Mouse (Mus musculus) c-Kit-positive CD71-positive TER-119-negative erythroid progenitor cells, embryonic 14.5 days (primary cell): Measurements from ENCODE around the gene Saal1.
"Not testable (repeated sequence)": the region's sequence is repeated elsewhere in the genome, so short reads cannot be mapped to it uniquely, and the experiment has no call there.

ENCODE experiments used
- DNase-seq: peaks from one replicate; pipeline ENCODE4 v3.0.0-alpha.2; 2013; ENCODE audit warnings: low read depth

Gene Saal1

DNA sequence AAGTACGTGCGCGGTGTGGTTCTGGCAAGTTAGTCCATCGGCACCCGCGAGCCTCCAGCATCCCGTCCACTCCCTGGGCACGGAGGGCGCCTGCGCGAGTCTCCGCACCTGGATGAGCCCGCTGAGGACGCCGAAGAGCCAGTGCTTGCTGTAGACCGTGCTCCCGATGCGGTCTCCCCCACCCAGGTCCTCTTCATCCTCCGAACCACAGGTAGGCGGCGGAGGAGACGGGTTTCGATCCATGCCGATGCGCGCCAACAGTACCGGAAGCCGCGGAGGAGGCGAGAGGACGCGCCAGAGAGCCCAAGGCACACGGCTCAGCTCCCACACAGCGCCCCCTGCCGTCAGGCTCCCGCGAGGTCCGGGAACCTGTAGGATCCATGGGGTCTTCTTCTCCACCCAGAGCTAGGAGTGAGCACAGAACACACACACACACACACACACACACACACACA is at the start of gene Saal1:
Gene Saal1, minus strand, starts transcription at position 291 of the 455 bp plus-strand sequence.
- peak; percentile 84 for DNase-seq

DNA sequence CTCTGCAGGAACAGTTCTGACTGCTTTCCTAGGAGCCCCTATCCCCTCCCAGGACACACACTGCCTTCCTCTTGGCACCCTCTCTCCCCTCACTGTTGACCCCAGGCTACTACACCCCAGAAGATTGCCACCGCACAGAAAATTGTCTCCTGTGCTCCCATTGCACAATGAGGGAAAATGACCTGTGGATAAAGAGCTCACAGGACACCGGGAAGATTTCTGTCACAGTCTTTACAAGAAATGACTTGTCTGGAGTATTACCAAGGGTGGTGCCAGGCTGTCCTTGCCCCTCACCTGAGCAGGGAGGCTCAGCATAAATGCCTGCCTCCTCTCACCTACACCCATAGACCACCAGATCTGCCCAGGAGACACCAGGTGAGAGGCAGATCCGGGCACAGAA is 41.0 kb upstream of the Saal1 start, which contains the start of gene Saa2:
Gene Saa2, plus strand, starts transcription at position 301 of the 400 bp plus-strand sequence.
- DNase-seq: no peak

DNA sequence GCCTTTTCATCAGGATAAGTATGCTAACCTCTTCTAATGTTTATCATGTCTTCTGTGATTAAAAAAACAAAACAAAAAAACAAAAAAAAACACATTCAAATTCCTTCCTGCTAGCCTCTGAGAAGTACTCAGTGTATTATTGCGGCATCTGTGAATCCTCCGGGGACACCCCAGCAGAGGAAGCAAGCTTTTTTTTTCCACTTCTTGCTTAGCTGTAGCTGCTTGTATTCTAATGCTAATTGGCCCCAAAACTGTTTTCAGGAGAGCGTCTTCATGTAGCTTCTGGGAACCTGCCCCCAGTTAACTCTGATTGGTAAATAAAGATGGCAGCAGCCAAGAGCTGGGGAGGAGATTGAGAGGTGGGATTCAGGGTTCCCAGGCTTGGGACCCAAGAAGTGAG is 38.0 kb upstream of the Saal1 start:
- no peak for DNase-seq

DNA sequence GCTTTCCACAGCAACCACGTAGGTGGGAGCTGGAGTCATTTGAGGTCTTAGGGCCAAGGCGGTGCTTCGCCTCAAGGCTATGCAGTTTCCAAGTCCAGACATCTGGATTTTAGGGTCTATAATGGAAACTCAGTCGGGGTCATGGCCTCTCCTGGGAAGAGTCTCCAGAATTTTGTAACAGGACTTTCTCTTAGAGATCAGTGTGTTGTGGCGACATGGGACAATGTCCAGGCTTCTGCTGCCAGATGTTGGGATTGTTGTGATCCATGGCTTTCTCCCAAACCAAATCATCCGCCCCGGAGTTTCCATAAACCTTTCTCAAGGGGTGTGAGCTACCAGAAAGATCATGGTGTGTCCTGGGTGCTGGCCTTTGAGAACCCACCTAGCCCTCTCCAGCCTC is 35.9 kb upstream of the Saal1 start:
- no peak for DNase-seq

DNA sequence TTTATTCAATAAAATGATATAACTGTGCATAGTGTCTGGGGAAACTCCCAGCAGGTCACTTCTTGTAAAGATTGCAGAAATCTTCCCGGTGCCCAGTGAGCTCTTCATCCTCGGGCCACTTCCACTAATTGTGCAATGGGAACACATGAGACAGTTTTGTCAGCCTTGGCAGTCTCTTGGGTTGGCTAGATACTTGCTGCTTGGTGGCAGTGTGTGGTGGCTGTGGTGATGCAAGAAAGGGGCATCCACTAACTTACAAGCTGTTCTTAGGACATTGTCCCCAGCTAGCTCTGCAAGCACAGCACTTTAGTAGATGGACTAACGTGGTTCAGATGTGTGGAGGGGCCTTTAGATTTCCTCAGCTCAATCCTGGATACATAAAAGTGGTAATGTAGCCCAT is 35.3 kb upstream of the Saal1 start:
- DNase-seq: no peak

DNA sequence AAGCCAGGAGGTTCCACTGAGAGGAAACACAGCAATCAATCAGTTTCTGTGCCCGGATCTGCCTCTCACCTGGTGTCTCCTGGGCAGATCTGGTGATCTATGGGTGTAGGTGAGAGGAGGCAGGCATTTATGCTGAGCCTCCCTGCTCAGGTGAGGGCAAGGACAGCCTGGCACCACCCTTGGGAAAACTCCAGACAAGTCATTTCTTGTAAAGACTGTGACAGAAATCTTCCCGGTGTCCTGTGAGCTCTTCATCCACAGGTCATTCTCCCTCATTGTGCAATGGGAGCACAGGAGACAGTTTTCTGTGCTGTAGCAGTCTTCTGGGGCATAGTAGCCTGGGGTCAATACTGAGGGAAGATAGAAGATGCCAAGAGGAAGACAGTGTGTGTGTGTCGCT is 32.4 kb upstream of the Saal1 start, which contains the start of gene Saa1:
Gene Saa1, minus strand, starts transcription at position 101 of the 400 bp plus-strand sequence.
- DNase-seq: not testable (repeated sequence)

DNA sequence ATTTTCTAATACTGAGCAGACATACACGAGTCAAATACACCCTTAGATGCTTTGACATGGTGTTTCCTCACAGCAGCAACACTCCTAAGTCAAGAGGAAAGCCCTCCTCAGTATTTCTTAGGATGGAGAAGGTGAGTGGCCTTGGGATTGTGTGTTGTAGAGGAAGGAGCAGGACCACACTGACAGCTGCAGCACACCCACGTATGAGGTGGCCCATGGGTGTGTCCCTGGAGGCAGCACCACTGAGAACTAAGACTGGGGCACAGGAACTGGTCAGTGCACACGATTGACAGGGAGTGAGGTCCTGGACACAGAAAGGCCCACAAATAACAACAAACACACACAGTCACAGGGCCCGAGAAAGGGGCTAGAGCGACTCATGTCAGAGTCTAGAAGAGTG is 29.6 kb upstream of the Saal1 start:
- DNase-seq: not testable (repeated sequence)

DNA sequence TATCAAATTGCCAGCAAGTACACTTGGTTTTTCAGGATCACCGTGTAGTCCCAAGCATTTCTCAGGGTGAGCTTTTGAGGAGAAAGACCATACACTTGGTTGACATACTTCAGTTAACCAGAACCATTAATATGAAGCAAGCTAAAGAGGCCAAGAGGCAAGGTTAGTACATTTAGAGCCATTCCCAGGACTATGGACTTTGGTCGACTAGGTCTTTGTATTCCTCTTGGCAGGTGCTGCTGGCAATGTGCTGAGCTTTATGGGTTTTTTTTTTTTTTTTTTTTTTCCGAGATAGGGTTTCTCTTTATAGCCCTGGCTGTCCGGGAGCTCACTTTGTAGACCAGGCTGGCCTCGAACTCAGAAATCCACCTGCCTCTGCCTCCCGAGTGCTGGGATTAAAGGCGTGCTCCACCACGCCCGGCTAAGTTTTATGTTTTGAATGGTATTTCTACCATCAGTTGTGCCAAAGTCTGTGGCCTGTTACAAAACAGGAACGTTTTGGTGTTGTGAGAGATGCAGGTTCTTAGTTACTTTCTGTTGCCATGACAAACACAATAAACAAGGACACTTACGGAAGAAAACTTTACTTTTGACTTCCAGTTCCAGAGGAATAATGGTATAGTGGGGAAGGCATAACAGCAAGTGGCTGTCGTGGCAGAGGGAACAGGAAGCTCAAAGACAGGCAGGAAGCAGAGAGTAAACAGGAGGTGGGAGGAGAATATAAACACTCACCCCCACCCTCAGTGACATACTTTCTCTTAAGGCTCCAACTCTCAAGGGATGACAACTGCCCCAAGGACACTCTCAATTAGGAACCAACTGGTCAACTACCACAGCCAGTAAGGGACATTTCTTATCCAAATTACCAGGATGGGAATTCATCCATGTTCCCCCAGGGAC is 28.3 kb upstream of the Saal1 start:
- no peak for DNase-seq

DNA sequence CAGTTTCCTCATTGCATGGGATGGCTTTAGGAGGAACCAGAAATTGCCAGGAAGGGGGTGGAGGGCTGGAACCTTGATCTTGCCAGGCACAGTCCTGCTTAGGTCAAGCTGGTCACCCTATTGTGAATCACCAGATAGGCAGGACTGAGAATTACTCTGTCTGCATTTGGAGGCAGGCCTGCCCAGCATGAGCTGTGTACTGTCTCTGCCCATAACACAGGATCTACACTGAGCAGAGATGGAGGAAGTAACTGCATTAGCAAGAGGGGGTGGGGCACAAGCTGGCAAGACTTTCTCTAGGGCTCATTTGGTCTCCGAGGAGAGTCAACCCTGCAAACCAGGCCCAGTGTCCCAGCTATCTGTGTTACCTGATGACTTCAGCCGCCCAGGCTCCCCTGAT is 24.5 kb upstream of the Saal1 start:
- DNase-seq: no peak

DNA sequence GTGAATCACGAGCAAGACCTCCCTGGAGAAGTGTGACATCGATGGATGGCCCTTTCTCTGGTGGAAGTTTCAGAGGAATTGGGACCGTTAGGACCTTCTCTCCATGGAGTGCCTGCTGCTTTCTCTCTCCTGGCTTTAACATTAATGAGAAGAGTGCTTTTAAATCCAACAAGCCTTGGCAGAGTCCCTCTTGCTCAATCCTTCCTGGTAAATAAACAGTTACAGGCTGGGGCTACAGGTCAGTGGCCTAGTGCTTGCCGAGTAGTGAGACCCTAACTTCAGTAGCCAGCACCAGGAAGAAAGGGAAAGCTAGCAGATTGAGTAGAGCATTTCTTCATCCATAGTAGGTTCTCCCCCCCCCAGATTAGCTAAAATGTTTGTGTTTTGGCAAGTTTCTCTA is 22.0 kb upstream of the Saal1 start, which contains the start of gene Saa4:
Gene Saa4, minus strand, starts transcription at position 146 of the 400 bp plus-strand sequence.
- no peak for DNase-seq

DNA sequence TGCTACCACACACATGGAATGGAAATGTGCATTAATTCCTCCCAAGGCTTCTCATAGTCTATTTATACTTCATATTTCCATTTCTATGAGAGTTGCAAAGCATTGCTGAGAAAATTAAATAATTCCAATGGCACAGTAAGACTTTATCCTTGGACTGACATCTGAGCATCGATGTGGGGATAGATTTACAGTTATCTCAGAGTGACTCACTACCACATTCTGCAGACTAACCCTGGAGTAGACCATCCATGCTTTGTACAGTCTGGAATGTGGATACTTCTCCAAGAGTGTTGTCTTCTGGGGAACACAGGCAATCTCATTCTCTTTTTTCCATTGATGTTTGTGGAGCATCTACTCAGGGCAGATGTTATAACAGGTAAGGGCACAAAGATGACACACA is 17.1 kb upstream of the Saal1 start:
- DNase-seq: no peak

DNA sequence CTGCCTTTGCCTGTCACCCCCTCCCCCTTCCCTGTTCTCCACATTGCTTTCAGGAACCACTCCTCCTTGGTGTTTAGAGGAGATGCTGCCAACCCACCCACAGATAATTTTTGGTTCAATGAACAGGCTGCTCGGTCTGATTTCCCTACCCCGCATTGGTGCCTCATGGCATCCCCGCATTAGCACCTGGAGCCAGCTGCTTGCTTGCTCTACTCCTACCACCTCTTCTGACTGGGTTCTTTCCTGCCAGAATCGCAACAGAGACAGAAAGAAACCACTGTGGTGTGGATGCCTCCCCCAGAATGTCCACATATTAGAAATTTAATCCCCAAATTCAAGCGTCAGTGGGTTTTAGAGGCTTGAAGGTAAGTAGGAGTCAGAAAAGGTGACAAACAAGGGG is 13.9 kb upstream of the Saal1 start:
- DNase-seq: no peak

DNA sequence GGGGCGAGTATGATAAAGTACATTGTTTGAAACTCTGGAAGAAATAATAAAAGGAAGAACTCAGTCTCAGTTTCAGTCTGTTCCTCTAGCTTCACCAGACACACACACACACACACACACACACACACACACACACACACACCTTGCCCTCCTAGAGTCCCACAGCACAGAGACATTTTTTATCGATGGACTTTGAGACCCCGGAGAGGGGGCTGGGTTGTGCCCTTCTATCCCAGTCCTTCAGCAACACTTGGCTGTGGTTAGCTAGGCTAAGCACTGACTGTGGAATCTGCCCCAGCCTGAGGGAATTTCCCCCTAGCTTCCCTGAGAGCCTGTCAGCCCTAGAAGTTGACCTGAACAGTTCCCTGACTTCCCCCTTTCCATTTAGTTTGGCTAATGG is 13.4 kb upstream of the Saal1 start:
- no peak for DNase-seq

DNA sequence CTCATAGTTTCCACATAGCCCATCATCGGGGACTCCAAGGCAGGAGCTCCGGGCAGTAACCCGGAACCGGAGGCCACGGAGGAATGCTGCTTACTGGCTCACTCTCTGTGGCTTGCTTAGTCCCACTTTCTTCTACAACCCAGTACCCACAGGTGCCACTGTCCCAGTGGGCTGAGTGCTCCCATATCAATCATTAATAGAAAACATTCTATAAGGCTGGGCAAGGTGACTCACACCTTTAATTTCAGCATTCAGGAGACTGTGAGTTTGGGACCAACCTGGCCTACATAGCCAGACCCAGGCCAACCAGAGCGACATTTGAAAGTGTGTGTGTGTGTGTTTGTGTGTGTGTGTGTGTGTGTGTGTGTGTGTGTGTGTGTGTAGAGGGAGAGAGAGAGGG is 12.9 kb upstream of the Saal1 start:
- no peak for DNase-seq

DNA sequence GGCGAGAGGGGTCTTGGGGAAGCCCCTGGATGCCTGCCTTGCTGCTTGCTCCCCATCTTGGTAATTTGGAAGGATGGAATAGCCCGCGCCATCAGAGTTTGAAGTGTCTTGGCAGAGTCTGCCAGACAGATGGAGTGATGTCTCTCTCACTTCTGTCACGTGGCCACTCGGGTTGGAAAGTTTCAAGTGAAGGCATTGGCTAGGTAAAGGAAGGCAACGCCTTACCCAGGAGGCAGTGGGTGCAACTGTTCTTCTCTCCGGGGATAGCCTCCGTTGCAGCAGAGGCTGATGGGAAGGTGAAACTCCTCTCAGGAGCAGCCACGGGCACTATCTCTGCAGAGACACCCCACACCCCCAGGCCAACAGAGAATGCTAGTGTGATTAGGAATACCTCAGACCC is 10.0 kb upstream of the Saal1 start:
- DNase-seq: no peak

DNA sequence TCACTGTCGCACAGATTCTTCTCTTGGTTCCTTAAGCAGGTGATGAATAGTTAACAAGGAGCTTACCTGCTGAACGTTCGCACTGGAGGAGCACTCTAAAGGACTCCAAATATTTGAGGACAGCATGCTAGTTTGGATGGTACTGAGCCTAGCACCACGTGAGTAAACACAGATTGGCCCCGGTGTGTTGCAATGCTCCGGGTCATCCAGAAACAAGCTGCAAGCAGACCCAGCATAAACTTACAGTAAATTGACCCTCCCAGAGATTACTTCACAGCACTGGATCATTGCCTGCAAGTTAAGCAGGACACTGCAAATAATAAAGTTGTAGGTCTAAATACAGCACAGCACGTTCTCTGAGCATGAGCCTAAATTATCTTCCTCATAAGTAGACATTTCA is 9.0 kb upstream of the Saal1 start:
- no peak for DNase-seq

DNA sequence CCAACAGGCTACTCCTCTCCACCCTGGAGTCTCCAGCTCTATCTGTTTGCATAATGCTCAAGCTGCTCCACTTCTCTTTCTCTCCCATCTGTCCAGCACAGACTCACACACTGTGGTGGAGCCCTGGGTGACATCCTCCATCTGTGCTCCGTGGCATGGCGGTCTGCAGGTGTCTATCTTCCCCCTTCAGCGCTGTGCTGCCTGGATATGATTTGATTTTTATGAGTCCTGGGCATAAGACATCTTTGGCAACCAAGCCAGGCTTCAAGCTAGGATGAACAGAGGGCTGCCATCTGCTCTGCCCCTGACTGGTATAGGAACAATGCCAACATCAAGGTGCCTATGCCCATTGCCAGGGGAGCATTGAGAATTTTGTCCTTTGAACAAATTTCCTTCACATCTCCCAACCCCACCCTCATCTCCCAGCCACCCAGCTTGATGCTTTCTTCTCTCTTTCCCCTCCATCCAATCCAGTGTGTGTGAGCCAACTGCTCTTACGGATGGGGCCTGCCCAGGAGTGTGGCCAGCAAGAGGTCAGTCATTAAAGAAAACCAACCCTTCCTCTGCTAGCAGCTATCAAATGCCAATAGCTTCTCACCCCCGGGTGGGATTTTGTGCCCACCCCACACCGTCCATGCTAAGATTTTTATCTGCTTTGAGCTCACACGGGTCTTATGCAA is 8.3 kb upstream of the Saal1 start:
- DNase-seq: no peak

DNA sequence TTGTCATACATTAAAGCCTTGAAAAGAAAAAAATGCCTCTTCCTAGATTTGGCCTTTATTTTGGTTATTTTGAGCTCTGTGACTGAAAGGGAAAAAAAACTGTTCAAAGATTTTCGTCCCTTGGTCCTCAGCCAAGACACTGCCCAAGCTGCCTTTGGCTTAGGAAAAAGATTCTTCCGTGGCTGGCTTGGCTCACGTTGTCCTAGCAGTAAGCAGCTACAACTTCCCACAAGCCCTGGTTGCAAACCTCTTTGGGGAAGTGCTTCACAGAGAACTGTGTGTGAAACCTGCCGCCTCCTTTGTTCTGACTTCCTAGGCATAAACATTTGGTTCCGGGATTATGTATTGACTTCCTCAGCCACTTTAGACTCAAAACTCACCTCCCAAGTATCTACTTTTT is 6.4 kb upstream of the Saal1 start:
- DNase-seq: no peak

DNA sequence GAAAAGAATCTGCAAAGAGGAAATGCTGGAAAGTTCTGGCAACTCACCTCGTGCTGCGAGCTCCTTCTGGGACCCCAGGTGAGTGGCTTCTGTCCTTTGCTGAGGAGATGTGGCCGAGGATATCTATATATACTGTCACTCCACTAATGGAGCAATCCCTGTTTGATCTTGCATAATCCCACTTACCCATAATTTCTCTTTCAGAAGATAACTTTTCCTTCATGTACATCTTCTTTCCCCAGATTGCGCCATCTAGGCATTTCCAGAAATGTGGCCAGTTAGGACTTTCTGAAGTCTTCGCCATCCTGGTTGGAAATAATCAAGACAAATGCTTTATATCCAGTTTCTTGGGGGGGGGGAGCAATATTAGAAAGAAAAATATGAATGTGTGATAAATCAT is 5.1 kb upstream of the Saal1 start, which contains the start of gene Saa3:
Gene Saa3, minus strand, starts transcription at position 101 of the 400 bp plus-strand sequence.
- DNase-seq: no peak

DNA sequence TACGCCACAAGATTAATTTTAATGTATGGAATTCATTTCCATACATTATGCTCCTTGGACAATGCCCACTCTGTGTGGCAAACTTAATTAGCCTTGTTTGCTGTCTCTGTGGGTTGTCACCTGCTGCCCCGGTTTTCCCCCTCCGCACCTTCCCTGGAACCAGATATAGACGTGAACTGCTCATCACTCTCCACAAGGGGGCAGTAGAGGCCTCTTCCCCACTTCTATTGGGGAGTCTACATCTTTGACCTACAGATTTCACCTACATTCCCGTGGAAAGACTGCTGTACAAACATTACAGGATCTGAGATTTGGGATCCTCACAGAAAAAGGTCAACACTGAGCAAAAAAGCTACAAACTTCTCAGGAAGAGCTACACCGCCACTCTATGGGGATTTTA is 4.0 kb upstream of the Saal1 start:
- DNase-seq: peak; percentile 61

DNA sequence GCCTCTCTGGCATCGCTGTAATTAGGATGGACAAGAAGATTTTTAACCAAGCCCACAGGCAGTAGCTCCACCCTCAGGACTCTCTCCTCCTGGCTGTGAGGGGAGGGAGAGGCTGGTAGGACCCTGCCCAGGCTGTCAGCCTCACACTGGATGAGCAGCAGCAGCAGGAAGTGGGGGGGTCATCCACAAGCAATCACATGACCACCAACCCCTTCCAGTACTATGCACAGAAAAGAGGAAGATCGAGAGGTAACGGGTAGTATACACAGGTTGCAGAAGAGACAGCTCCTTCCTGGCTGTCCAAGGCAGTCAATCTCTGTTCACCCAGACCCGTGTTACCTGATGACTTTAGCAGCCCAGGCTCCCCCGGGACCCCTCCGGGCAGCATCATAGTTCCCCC is 1.8 kb upstream of the Saal1 start:
- DNase-seq: no peak

DNA sequence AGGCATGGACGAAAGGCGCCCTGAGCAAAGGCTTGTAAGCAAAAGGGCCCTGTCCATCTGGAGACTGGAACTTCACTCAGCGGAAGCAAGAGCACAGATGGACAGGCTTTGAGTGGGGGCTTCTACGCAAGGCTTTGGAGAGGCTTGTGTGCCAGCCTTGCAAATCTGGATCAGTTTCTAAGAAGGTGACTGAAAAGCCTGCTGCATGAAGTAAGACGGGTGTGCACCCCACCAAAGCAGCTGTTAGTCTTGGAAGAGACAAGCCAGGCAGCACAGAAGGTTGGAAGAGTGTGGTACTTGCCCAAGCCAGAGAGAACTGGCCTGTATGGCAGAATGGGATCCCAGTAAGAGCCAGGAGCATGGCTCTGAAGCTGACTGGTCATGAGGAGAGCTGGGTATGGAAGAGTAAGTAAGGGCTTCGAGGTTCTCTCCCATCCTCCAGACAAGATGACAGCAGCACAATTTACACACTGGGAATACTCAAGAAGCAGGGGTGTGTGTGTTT is 9.9 kb downstream of the Saal1 start:
- DNase-seq: no peak

DNA sequence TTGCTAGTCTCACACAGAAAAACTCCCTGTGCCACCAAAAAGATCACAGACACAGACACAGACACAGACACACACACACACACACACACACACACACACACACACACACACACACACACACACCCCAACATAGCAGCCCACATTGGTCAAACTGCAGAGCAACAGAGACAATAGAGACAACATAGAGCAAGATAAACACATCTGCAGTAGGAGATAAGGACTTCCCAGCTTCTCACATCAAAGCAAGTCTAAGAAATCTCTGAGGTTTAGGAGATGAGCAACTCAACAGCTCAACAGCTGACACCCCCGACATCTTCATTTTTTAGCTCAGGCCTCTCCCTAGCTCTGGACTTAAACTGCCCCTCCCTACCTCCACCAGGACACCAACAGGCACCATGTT is 13.7 kb downstream of the Saal1 start:
- peak; percentile 53 for DNase-seq
